Mouse (Mus musculus) myocyte (in vitro differentiated cells): ENCODE measurements at regions not wholly inside any gene's neighbourhood (a gene's known extent, or its start where the extent isn't known, plus 50 kb on each side); places are given as distances from the start of the nearest gene placed in this dataset.

Source experiments
- H3K27me3 ChIP-seq: one replicate; pipeline ENCODE4 v1.6.1; 2011; ENCODE audit not compliant: control insufficient read depth, insufficient read depth, insufficient read length
- H3K36me3 ChIP-seq: one replicate; pipeline ENCODE4 v1.6.1; 2011; ENCODE audit not compliant: control insufficient read depth, insufficient read depth
- H3K4me2 ChIP-seq: one replicate; pipeline ENCODE4 v1.6.1; 2011; ENCODE audit warnings: low read depth, control low read depth
- H3K4me3 ChIP-seq: one replicate; pipeline ENCODE4 v1.5.1; 2011; ENCODE audit warnings: mild to moderate bottlenecking, control low read depth, moderate library complexity
- H3K79me2 ChIP-seq: one replicate; pipeline ENCODE4 v1.6.1; 2011; ENCODE audit not compliant: control insufficient read depth, insufficient read depth
- H3ac ChIP-seq: one replicate; pipeline ENCODE4 v1.6.1; 2011; ENCODE audit not compliant: control insufficient read depth, insufficient read length
- CEBPB ChIP-seq: IDR thresholded peaks from 2 replicates; pipeline ENCODE4 v1.6.1; 2011; ENCODE audit warnings: mild to moderate bottlenecking, moderate library complexity; ENCODE audit not compliant: poor library complexity, insufficient read depth, severe bottlenecking
- E2F4 ChIP-seq: IDR thresholded peaks from one replicate; pipeline ENCODE4 v1.6.1; 2011; ENCODE audit warnings: mild to moderate bottlenecking, control low read depth, moderate library complexity; ENCODE audit not compliant: insufficient read depth
- MAX ChIP-seq: IDR thresholded peaks from one replicate; pipeline ENCODE4 v1.6.1; 2011; ENCODE audit warnings: low read depth, mild to moderate bottlenecking, control low read depth
- MYOD1 ChIP-seq, 3 experiments: IDR thresholded peaks; one replicate each; pipeline ENCODE4 v1.6.1; 2011; ENCODE audit warnings: control low read depth in 2 of 3, low read depth in 2 of 3, mild to moderate bottlenecking in 2 of 3, moderate library complexity in 1 of 3; ENCODE audit not compliant: insufficient read length in 2 of 3, control insufficient read depth in 1 of 3
- MYOG ChIP-seq, 3 experiments: IDR thresholded peaks; one replicate each; pipeline ENCODE4 v1.6.1; 2011; ENCODE audit warnings: control low read depth in 2 of 3, low read depth in 2 of 3, mild to moderate bottlenecking in 2 of 3; ENCODE audit not compliant: insufficient read length in 2 of 3, control insufficient read depth in 1 of 3, insufficient read depth in 1 of 3
- POLR2A ChIP-seq: IDR thresholded peaks from one replicate; pipeline ENCODE4 v1.6.1; 2011; ENCODE audit warnings: low read depth, mild to moderate bottlenecking, control low read depth, moderate library complexity; ENCODE audit not compliant: insufficient read length
- POLR2AphosphoS2 ChIP-seq: IDR thresholded peaks from one replicate; pipeline ENCODE4 v1.6.1; 2011; ENCODE audit warnings: low read depth, control low read depth; ENCODE audit not compliant: insufficient read length
- REST ChIP-seq: IDR thresholded peaks from one replicate; pipeline ENCODE4 v1.6.1; 2011; ENCODE audit warnings: mild to moderate bottlenecking, control low read depth, moderate library complexity; ENCODE audit not compliant: insufficient read depth, insufficient read length
- SRF ChIP-seq: IDR thresholded peaks from one replicate; pipeline ENCODE4 v1.6.1; 2011; ENCODE audit warnings: low read depth; ENCODE audit not compliant: control insufficient read depth, insufficient read length
- TCF12 ChIP-seq: IDR thresholded peaks from one replicate; pipeline ENCODE4 v1.6.1; 2011; ENCODE audit warnings: mild to moderate bottlenecking, control low read depth; ENCODE audit not compliant: poor library complexity, insufficient read depth, severe bottlenecking
- TCF3 ChIP-seq: IDR thresholded peaks from one replicate; pipeline ENCODE4 v1.6.1; 2011; ENCODE audit warnings: low read depth, control low read depth; ENCODE audit not compliant: insufficient read length
- USF1 ChIP-seq: IDR thresholded peaks from one replicate; pipeline ENCODE4 v1.6.1; 2011; ENCODE audit warnings: low read depth, mild to moderate bottlenecking, control low read depth, moderate library complexity

DNA sequence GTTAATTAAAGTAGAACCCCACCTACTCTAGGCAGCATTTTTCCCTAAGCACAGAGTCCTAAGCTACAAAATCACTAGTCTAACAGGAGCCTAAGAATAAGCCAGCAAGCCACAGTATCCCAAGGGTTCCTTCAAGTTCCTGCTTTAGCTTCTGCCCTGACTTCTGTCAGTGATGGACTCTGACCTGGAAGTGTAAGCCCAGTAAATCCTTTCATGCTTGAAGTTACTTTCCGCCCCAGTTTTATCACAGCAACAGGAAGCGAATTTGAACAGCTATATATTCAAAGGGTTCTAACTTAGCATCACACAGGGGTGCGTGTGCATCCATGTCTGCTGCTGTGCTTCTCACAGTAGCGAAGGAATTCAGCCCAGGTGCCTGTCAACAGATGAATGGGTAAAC lies 56.1 kb upstream of the Fat1 start:
- Histone ChIP-seq H3K4me2 (no peak overlapping the region), H3K36me3 (no peaks in the 10 kb centered on the region), H3K4me3 (no peak overlapping the region), H3K27me3 (no peaks in the 10 kb centered on the region), H3K79me2 (no peaks in the 10 kb centered on the region), H3ac (no peak overlapping the region)
- TF ChIP-seq POLR2AphosphoS2, result no peak
- no peak for TF ChIP-seq MYOD1 (IDR thresholded peaks at IDR 0.05; ENCODE audit: control insufficient read depth in 1 of 3, insufficient read length in 2 of 3, low read depth in 2 of 3)
- no peak for TF ChIP-seq SRF
- no peak for TF ChIP-seq TCF3
- no peak for TF ChIP-seq MAX
- no peak for TF ChIP-seq E2F4
- no peak for TF ChIP-seq TCF12
- TF ChIP-seq MYOG (IDR thresholded peaks at IDR 0.05; ENCODE audit: control insufficient read depth in 1 of 3, insufficient read depth in 1 of 3, insufficient read length in 2 of 3, low read depth in 2 of 3), result no peak
- no peak for TF ChIP-seq USF1
- no peak for TF ChIP-seq POLR2A

DNA sequence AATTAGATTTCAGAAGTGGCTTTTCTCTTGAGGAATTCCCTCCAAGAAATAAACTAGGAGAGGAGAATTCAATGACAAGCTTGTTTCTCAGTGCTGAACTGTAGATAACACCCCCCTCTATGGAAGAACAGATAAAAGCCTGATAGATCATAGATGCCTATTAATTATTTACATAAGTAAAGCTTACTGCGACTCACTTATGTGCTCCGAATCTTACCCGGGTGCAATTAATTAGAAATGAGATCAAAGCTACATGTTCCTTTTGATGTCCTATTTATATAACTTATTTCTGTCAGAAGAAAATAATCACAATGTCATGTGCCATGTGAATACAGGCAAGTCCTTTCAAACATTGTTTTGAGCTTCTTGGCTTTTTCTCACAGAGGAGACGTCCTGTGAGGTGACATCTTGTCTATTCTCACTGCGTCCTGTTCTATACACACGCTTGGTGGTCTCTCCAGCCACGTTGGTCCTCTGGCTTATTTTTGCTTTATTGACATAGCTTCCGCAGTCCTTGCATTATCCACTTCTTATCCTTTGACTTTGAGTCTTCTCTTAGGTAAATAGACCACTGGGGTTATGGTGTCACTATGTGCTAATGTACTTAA lies 50.7 kb upstream of the Fat1 start:
- Histone ChIP-seq H3K4me3 (no peak overlapping the region), H3K4me2 (no peak overlapping the region), H3K36me3 (no peaks in the 10 kb centered on the region), H3K79me2 (no peaks in the 10 kb centered on the region), H3ac (no peak overlapping the region), H3K27me3 (no peaks in the 10 kb centered on the region)
- TF ChIP-seq POLR2A, result no peak
- no peak for TF ChIP-seq MAX
- no peak for TF ChIP-seq REST
- TF ChIP-seq MYOD1 (IDR thresholded peaks at IDR 0.05; ENCODE audit: control insufficient read depth in 1 of 3, insufficient read length in 2 of 3, low read depth in 2 of 3), result no peak
- no peak for TF ChIP-seq CEBPB
- no peak for TF ChIP-seq POLR2AphosphoS2
- no peak for TF ChIP-seq MYOG (IDR thresholded peaks at IDR 0.05; ENCODE audit: control insufficient read depth in 1 of 3, insufficient read depth in 1 of 3, insufficient read length in 2 of 3, low read depth in 2 of 3)
- TF ChIP-seq USF1, result no peak
- TF ChIP-seq TCF3, result no peak
- TF ChIP-seq TCF12, result no peak
- TF ChIP-seq E2F4, result no peak
- TF ChIP-seq SRF, result no peak
